Mouse (Mus musculus): Measurements from ENCODE around the gene Gcnt3. TPM values are rescaled to one million over a fixed set of nuclear protein-coding genes. Genes with fewer than 3 reads are reported as not detected.

Gene Gcnt3
- polyA plus RNA-seq (2015; fragmentation: Nextera tagmentation; extraction: Ambion mirVana): 0.07 TPM in 1 of 2 replicates, not detected in the other

GRCm38 (mm10) chr9:70037988-70038387 lies at the start of gene Gcnt3:
Gene Gcnt3 (minus strand): TSS chr9:70038088.
- H3K4me3 ChIP-seq (ENCODE audit: low read depth, low read length): no peak within 1 kb of the TSS
- H3K4me2 ChIP-seq (ENCODE audit: low read depth, low read length): no peak within 1 kb of the TSS
- H3K27ac ChIP-seq (ENCODE audit: low read length): no peak within 1 kb of the TSS
- ATAC-seq (ENCODE audit: low read depth): no peak
- no peaks in the 10 kb centered on the region for H3K36me3 ChIP-seq (ENCODE audit: control insufficient read depth, insufficient read depth)
- no peak within 1 kb of the TSS for H3K9ac ChIP-seq (ENCODE audit: low read depth, low read length)
- no peaks in the 10 kb centered on the region; the same call in 1 of the 2 replicates for H3K9me3 ChIP-seq (replicated peaks; ENCODE audit: control insufficient read depth, low read length)
- 62% methylated on average over 7 of the region's 7 CpGs for WGBS (ENCODE audit: insufficient replicate concordance)
- peaks cover 1% of the 10 kb centered on the region; the same call in 1 of the 2 replicates for H3K4me1 ChIP-seq (ENCODE audit: control insufficient read depth, low read depth, low read length)
- peaks cover 2% of the 10 kb centered on the region; the same call in 1 of the 2 replicates for H3K27me3 ChIP-seq (ENCODE audit: control insufficient read depth, insufficient read depth, low read depth, low read length)

GRCm38 (mm10) chr9:70087379-70087778 lies 49.5 kb upstream of the Gcnt3 start:
- no peak overlapping the region for H3K27ac ChIP-seq (ENCODE audit: low read length)
- H3K4me2 ChIP-seq (ENCODE audit: low read depth, low read length): no peak overlapping the region
- H3K9ac ChIP-seq (ENCODE audit: low read depth, low read length): no peak overlapping the region
- no peaks in the 10 kb centered on the region for H3K9me3 ChIP-seq (replicated peaks; ENCODE audit: control insufficient read depth, low read length)
- H3K27me3 ChIP-seq (ENCODE audit: control insufficient read depth, insufficient read depth, low read depth, low read length): no peaks in the 10 kb centered on the region
- no peaks in the 10 kb centered on the region for H3K36me3 ChIP-seq (ENCODE audit: control insufficient read depth, insufficient read depth)
- H3K4me1 ChIP-seq (ENCODE audit: control insufficient read depth, low read depth, low read length): no peaks in the 10 kb centered on the region
- H3K4me3 ChIP-seq (ENCODE audit: low read depth, low read length): no peak overlapping the region
- 54% methylated on average over 5 of the region's 5 CpGs for WGBS (ENCODE audit: insufficient replicate concordance)
- ATAC-seq (ENCODE audit: low read depth): no peak

GRCm38 (mm10) chr9:70086091-70086490 lies 48.2 kb upstream of the Gcnt3 start:
- H3K27ac ChIP-seq (ENCODE audit: low read length): no peak overlapping the region

GRCm38 (mm10) chr9:70084107-70084506 lies 46.2 kb upstream of the Gcnt3 start:
- Histone ChIP-seq H3K4me3 (ENCODE audit: low read depth, low read length) (no peak overlapping the region), H3K4me2 (ENCODE audit: low read depth, low read length) (no peak overlapping the region), H3K4me1 (ENCODE audit: control insufficient read depth, low read depth, low read length) (no peaks in the 10 kb centered on the region), H3K9me3 (replicated peaks; ENCODE audit: control insufficient read depth, low read length) (no peaks in the 10 kb centered on the region), H3K36me3 (ENCODE audit: control insufficient read depth, insufficient read depth) (no peaks in the 10 kb centered on the region), H3K27ac (ENCODE audit: low read length) (no peak overlapping the region), H3K9ac (ENCODE audit: low read depth, low read length) (no peak overlapping the region), H3K27me3 (ENCODE audit: control insufficient read depth, insufficient read depth, low read depth, low read length) (no peaks in the 10 kb centered on the region; the same call in 1 of the 2 replicates)
- 57% methylated on average over 11 of the region's 11 CpGs for WGBS (ENCODE audit: insufficient replicate concordance)
- ATAC-seq (ENCODE audit: low read depth): no peak

More at GRCm38 (mm10) chr9:70086091-70086490, 48.2 kb upstream of the Gcnt3 start:
- H3K4me1 ChIP-seq (ENCODE audit: control insufficient read depth, low read depth, low read length): no peaks in the 10 kb centered on the region
- no peak overlapping the region for H3K4me2 ChIP-seq (ENCODE audit: low read depth, low read length)
- no peaks in the 10 kb centered on the region for H3K27me3 ChIP-seq (ENCODE audit: control insufficient read depth, insufficient read depth, low read depth, low read length)
- WGBS (ENCODE audit: insufficient replicate concordance): 40% methylated on average over 6 of the region's 6 CpGs
- H3K4me3 ChIP-seq (ENCODE audit: low read depth, low read length): no peak overlapping the region
- no peak overlapping the region for H3K9ac ChIP-seq (ENCODE audit: low read depth, low read length)
- no peak for ATAC-seq (ENCODE audit: low read depth)
- no peaks in the 10 kb centered on the region for H3K9me3 ChIP-seq (replicated peaks; ENCODE audit: control insufficient read depth, low read length)
- H3K36me3 ChIP-seq (ENCODE audit: control insufficient read depth, insufficient read depth): no peaks in the 10 kb centered on the region

DNA sequence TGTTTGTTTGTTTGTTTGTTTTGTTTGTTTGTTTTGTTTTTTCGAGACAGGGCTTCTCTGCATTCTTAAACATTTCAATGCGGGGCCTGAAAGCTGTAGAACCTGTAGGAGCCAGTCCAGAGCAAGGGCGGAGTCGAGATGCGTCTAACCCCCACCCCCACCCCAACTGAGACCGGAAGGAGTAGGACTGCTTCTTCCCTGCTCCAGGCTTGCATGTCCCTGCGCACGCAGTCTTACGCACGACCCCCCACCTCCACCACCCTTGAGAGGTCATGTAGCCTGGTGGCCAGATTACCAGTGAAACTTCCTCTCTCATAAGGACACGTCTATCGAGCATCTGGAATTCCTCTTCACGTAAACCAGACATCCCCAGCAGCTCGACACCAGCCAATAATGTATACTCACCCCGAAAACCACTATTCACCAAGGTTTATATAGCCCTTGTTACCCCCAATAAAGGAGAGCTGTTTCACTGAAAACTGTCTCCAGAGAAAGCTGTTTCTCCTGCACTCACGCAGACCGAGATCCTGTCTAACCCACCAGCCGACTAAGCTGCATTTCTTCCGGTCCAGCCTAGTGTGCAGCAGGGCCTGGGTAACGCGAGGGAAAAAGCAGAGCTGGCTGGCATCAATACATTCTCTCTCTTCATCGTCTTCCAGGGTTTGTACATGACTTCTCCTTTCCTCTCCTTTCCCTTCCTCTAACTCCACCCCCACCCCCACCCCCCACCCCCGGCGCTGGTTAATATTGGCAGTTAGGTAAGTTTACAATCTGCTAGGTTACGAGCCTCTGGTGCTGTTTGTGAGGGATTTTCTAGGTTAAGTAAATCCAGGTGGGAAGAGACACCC lies 44.7 kb upstream of the Gcnt3 start:
- no peak for ATAC-seq (ENCODE audit: low read depth)
- Histone ChIP-seq H3K9ac (ENCODE audit: low read depth, low read length) (no peak overlapping the region), H3K36me3 (ENCODE audit: control insufficient read depth, insufficient read depth) (no peaks in the 10 kb centered on the region), H3K27ac (ENCODE audit: low read length) (no peak overlapping the region), H3K9me3 (replicated peaks; ENCODE audit: control insufficient read depth, low read length) (no peaks in the 10 kb centered on the region), H3K4me2 (ENCODE audit: low read depth, low read length) (no peak overlapping the region), H3K27me3 (ENCODE audit: control insufficient read depth, insufficient read depth, low read depth, low read length) (no peaks in the 10 kb centered on the region; the same call in 1 of the 2 replicates), H3K4me3 (ENCODE audit: low read depth, low read length) (no peak overlapping the region), H3K4me1 (ENCODE audit: control insufficient read depth, low read depth, low read length) (peaks cover 4% of the 10 kb centered on the region)
- 47% methylated on average over 25 of the region's 25 CpGs for WGBS (ENCODE audit: insufficient replicate concordance)

DNA sequence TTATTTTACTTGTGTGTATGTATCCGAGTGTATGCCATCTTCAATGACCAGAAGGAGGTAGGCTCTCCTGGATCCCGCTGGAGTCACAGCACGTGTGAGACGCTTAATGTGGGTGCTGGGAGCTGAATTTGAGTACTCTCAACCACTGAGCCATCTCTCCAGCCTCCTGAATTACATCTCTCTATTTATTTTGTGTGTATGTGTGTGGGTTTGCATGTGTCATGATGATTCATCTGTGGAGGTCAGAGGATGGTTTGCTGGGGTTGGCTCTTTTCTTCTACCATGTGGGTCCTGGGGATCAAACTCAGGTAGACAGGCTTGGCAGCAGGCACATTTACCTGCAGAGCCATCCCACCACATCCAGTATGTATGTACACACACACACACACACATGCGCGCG lies 43.9 kb upstream of the Gcnt3 start:
- H3K4me3 ChIP-seq (ENCODE audit: low read depth, low read length): no peak overlapping the region
- WGBS (ENCODE audit: insufficient replicate concordance): 83% methylated on average over 7 of the region's 7 CpGs
- no peaks in the 10 kb centered on the region for H3K9me3 ChIP-seq (replicated peaks; ENCODE audit: control insufficient read depth, low read length)
- H3K27ac ChIP-seq (ENCODE audit: low read length): no peak overlapping the region
- no peak overlapping the region for H3K4me2 ChIP-seq (ENCODE audit: low read depth, low read length)
- ATAC-seq (ENCODE audit: low read depth): no peak
- H3K9ac ChIP-seq (ENCODE audit: low read depth, low read length): no peak overlapping the region
- H3K36me3 ChIP-seq (ENCODE audit: control insufficient read depth, insufficient read depth): no peaks in the 10 kb centered on the region
- no peaks in the 10 kb centered on the region; the same call in 1 of the 2 replicates for H3K27me3 ChIP-seq (ENCODE audit: control insufficient read depth, insufficient read depth, low read depth, low read length)
- H3K4me1 ChIP-seq (ENCODE audit: control insufficient read depth, low read depth, low read length): peaks cover 4% of the 10 kb centered on the region

DNA sequence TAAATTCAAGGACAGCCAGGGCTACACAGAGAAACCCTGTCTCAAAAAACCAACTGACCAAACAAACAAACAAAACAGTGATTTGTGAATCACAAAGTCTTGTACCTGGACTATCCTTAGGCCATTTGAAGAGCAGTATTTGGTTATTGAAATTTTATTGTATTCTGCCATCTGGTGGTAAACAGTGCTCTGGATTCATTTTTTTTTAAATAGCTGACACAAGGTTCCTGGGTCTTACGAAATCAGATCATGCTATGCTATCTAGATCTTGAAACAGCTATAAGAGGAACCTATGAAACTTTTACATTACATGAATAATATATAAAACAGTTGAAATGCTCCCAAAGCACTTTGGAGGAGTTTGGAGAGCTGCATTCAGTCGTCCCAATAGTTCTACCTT lies 43.1 kb upstream of the Gcnt3 start:
- H3K27me3 ChIP-seq (ENCODE audit: control insufficient read depth, insufficient read depth, low read depth, low read length): no peaks in the 10 kb centered on the region; the same call in 1 of the 2 replicates
- no peak overlapping the region for H3K4me3 ChIP-seq (ENCODE audit: low read depth, low read length)
- H3K4me2 ChIP-seq (ENCODE audit: low read depth, low read length): no peak overlapping the region
- H3K4me1 ChIP-seq (ENCODE audit: control insufficient read depth, low read depth, low read length): peaks cover 4% of the 10 kb centered on the region
- WGBS (ENCODE audit: insufficient replicate concordance): 39% methylated on average over 2 of the region's 2 CpGs
- H3K36me3 ChIP-seq (ENCODE audit: control insufficient read depth, insufficient read depth): no peaks in the 10 kb centered on the region
- H3K9me3 ChIP-seq (replicated peaks; ENCODE audit: control insufficient read depth, low read length): no peaks in the 10 kb centered on the region
- no peak overlapping the region for H3K9ac ChIP-seq (ENCODE audit: low read depth, low read length)
- ATAC-seq (ENCODE audit: low read depth): no peak
- H3K27ac ChIP-seq (ENCODE audit: low read length): no peak overlapping the region

- H3K4me2 ChIP-seq (ENCODE audit: low read depth, low read length): no peak overlapping the region
- H3K9ac ChIP-seq (ENCODE audit: low read depth, low read length): no peak overlapping the region
- no peak for ATAC-seq (ENCODE audit: low read depth)
- no peaks in the 10 kb centered on the region for H3K36me3 ChIP-seq (ENCODE audit: control insufficient read depth, insufficient read depth)
- no peak overlapping the region for H3K4me3 ChIP-seq (ENCODE audit: low read depth, low read length)
- no peak overlapping the region for H3K27ac ChIP-seq (ENCODE audit: low read length)
- no peaks in the 10 kb centered on the region for H3K9me3 ChIP-seq (replicated peaks; ENCODE audit: control insufficient read depth, low read length)
- WGBS (ENCODE audit: insufficient replicate concordance): 49% methylated on average over 9 of the region's 9 CpGs
- H3K27me3 ChIP-seq (ENCODE audit: control insufficient read depth, insufficient read depth, low read depth, low read length): no peaks in the 10 kb centered on the region; the same call in 1 of the 2 replicates
- H3K4me1 ChIP-seq (ENCODE audit: control insufficient read depth, low read depth, low read length): peaks cover 4% of the 10 kb centered on the region
These were observed 42.3 kb upstream of the Gcnt3 start for GRCm38 (mm10) chr9:70080027-70080800.
